Mouse (Mus musculus): ENCODE results near the gene Birc2. TPM values are rescaled to one million over a fixed set of nuclear protein-coding genes. Genes with fewer than 3 reads are reported as not detected.

Birc2 gene
- polyA plus RNA-seq (2014; fragmentation: Illumina TruSeq; extraction: RNeasy Lipid Tissue Mini Kit (QIAGEN cat#74804); ENCODE audit: low replicate concordance) = 111 TPM

GRCm38 (mm10) chr9:7836905-7837805 lies at the start of gene Birc2:
Gene Birc2, minus strand, starts transcription at chr9:7837064.

GRCm38 (mm10) chr9:7872775-7873439 lies 36.0 kb upstream of the Birc2 start, which contains the start of gene Birc3:
Gene Birc3, minus strand, starts transcription at chr9:7873186.

Other genes with a start within 250 kb of the Birc2 start
- gene Mmp20, start 208.8 kb downstream of the Birc2 start, polyA plus RNA-seq (2014; fragmentation: Illumina TruSeq; extraction: RNeasy Lipid Tissue Mini Kit (QIAGEN cat#74804); ENCODE audit: low replicate concordance) = 0.89 TPM
- 78.9 TPM for gene Mmp7, start 145.0 kb downstream of the Birc2 start, polyA plus RNA-seq (2014; fragmentation: Illumina TruSeq; extraction: RNeasy Lipid Tissue Mini Kit (QIAGEN cat#74804); ENCODE audit: low replicate concordance)
- 90.8 TPM for gene Tmem123, start 73.0 kb downstream of the Birc2 start, polyA plus RNA-seq (2014; fragmentation: Illumina TruSeq; extraction: RNeasy Lipid Tissue Mini Kit (QIAGEN cat#74804); ENCODE audit: low replicate concordance)
- gene Birc3, start 36.1 kb upstream of the Birc2 start, polyA plus RNA-seq (2014; fragmentation: Illumina TruSeq; extraction: RNeasy Lipid Tissue Mini Kit (QIAGEN cat#74804); ENCODE audit: low replicate concordance) = 65.3 TPM
- gene Yap1, start 167.5 kb upstream of the Birc2 start, polyA plus RNA-seq (2014; fragmentation: Illumina TruSeq; extraction: RNeasy Lipid Tissue Mini Kit (QIAGEN cat#74804); ENCODE audit: low replicate concordance) = 56.5 TPM
- gene Cfap300, start 205.8 kb upstream of the Birc2 start, polyA plus RNA-seq (2014; fragmentation: Illumina TruSeq; extraction: RNeasy Lipid Tissue Mini Kit (QIAGEN cat#74804); ENCODE audit: low replicate concordance) = 2.8 TPM